Mouse (Mus musculus) limb, embryonic 15.5 days (tissue): ENCODE results near the gene Slc4a10. TPM values are rescaled to one million over a fixed set of nuclear protein-coding genes. Genes with fewer than 3 reads are reported as not detected.

Source experiments
- ATAC-seq: fragments of 200-750 bp; cut with Nextera tagmentation; 2 replicates; pipeline ENCODE4 v1.8.0; 2017; ENCODE audit warnings: low read depth, moderate TSS enrichment; ENCODE audit not compliant: insufficient number of reproducible peaks, low FRiP score, low TSS enrichment
- H3K27ac ChIP-seq: fragments of 300-500 bp; sonication (generic); 2 replicates; pipeline ENCODE4 v1.5.1; 2015; ENCODE audit warnings: moderate library complexity, mild to moderate bottlenecking, inconsistent platforms
- H3K27me3 ChIP-seq: fragments of 300-500 bp; sonication (generic); 2 replicates; pipeline ENCODE4 v1.6.1; 2015; ENCODE audit warnings: inconsistent platforms
- H3K36me3 ChIP-seq: fragments of 300-500 bp; sonication (generic); 2 replicates; pipeline ENCODE4 v1.6.1; 2015; ENCODE audit warnings: inconsistent platforms
- H3K4me1 ChIP-seq: fragments of 300-500 bp; sonication (generic); 2 replicates; pipeline ENCODE4 v1.6.1; 2015; ENCODE audit warnings: inconsistent platforms
- H3K4me2 ChIP-seq: fragments of 300-500 bp; sonication (generic); 2 replicates; pipeline ENCODE4 v1.6.1; 2015; ENCODE audit warnings: mild to moderate bottlenecking, inconsistent platforms
- H3K4me3 ChIP-seq: fragments of 300-500 bp; sonication (generic); 2 replicates; pipeline ENCODE4 v1.5.1; 2015; ENCODE audit warnings: mild to moderate bottlenecking, inconsistent platforms
- H3K9ac ChIP-seq: fragments of 300-500 bp; sonication (generic); 2 replicates; pipeline ENCODE4 v1.6.1; 2015; ENCODE audit warnings: inconsistent platforms
- H3K9me3 ChIP-seq: fragments of 300-500 bp; sonication (generic); 2 replicates; pipeline ENCODE4 v1.6.1; 2016; ENCODE audit warnings: inconsistent platforms
- WGBS: fragments of 180-500 bp; shearing (Covaris S2); methylation state at CpG from one replicate; pipeline ENCODE4 v1.1.7; 2015; 5-methylcytosine and 5-hydroxymethylcytosine counted together
- polyA plus RNA-seq: library from polyadenylated mRNA; unstranded; fragments of >200 nt; fragmentation: Nextera tagmentation; extraction: Ambion mirVana; gene quantifications from 2 replicates; pipeline ENCODE4 v1.2.1, GENCODE M21; 2015

The Slc4a10 gene
- polyA plus RNA-seq, 1 experiment from 2014 or later, result 0.41 TPM

DNA sequence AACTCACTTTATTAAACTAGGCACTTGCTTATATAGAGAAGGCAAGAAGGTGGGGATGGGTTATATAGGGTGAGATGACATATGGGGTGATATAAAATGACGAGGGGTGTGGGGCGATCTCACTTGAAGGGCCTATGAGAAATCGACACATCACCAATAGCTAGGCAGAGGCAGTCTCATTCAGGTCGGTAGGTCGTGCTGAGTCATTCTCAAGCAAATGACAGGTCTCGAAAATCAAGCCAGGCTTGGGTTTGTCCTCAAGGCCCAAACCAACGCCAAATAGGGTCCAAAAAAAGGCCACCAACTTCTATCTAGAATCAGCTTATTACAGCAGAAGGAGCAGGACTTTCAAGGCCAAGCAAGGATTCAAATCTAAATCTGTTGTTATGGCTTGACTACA is 233.5 kb downstream of the Slc4a10 start:
- no peak overlapping the region for H3K27ac ChIP-seq
- no peaks in the 10 kb centered on the region for H3K27me3 ChIP-seq
- ATAC-seq, result no peak
- no peaks in the 10 kb centered on the region for H3K36me3 ChIP-seq
- no peaks in the 10 kb centered on the region for H3K4me1 ChIP-seq
- 83% methylated on average over 7 of the region's 7 CpGs for WGBS
- H3K4me3 ChIP-seq, result no peak overlapping the region
- H3K4me2 ChIP-seq, result no peak overlapping the region
- H3K9me3 ChIP-seq, result no peaks in the 10 kb centered on the region
- no peak overlapping the region for H3K9ac ChIP-seq

DNA sequence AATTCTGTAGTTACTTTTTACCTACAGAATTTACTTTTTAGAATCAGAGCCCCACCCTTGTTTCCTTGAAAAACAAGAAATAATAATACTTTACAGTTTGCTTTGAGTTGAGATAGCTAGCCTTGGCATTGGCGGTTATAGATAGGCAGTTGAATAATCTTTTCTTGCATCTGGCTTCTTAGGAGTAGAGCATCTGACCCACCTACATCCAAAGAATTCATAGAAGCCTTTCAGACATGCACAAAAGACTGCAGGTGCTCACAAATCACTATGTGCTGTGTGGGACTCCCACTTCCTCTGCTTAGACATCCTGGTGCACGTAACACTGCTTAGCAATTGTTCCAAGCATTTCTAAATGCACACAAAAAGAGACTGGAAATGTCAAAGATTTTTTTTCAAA is 238.8 kb downstream of the Slc4a10 start:
- H3K36me3 ChIP-seq, result no peaks in the 10 kb centered on the region
- H3K27me3 ChIP-seq, result no peaks in the 10 kb centered on the region
- ATAC-seq, result no peak
- H3K4me3 ChIP-seq, result no peak overlapping the region
- no peaks in the 10 kb centered on the region for H3K9me3 ChIP-seq
- no peak overlapping the region for H3K9ac ChIP-seq
- H3K4me1 ChIP-seq, result no peaks in the 10 kb centered on the region
- 85% methylated on average over 2 of the region's 2 CpGs for WGBS
- no peak overlapping the region for H3K27ac ChIP-seq
- no peak overlapping the region for H3K4me2 ChIP-seq

DNA sequence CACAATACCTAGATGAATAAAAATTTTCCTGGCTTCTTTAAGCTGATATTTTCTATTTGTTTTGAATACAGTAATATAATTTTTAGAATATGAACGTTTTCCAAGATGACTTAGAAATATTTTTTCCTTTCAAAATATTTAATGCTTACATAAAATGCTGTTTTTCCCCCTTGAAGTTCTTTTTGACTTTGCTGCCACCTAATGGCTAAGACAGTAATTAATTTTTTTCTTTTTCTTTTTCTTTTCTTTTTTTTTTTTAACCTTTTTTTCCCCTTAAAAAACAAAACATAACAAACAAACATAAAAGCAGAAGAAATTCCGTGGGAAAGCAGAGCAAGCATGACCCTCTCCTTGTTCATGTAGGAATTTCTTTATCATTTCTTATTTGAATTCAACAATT is 239.6 kb downstream of the Slc4a10 start:
- H3K27me3 ChIP-seq, result no peaks in the 10 kb centered on the region
- H3K4me3 ChIP-seq, result no peak overlapping the region
- no peak overlapping the region for H3K4me2 ChIP-seq
- no peak for ATAC-seq
- no peak overlapping the region for H3K9ac ChIP-seq
- H3K4me1 ChIP-seq, result no peaks in the 10 kb centered on the region
- H3K9me3 ChIP-seq, result no peaks in the 10 kb centered on the region
- H3K27ac ChIP-seq, result no peak overlapping the region
- no peaks in the 10 kb centered on the region for H3K36me3 ChIP-seq
- under 1% methylated on average over 2 of the region's 2 CpGs for WGBS

DNA sequence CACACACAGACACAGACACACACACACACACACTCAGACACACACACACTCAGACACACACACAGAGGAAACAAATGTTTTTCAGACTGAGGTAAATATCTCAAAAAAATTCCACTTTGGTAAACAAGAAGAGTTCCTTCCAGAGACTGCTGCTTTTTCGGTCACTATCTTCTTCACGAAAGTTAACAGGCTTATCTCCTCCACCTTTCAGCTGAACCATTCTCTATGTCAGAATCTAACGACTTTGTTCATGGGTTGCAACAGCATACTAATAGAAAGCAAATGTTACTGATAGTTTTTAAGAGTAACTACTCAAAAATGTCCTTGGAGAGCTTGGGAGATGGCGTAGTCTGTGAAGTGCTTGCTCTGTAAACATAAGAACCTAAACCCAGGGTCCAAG is 241.3 kb downstream of the Slc4a10 start:
- no peaks in the 10 kb centered on the region for H3K27me3 ChIP-seq
- no peaks in the 10 kb centered on the region for H3K36me3 ChIP-seq
- no peak for ATAC-seq
- WGBS, result 63% methylated on average over 4 of the region's 4 CpGs
- H3K4me2 ChIP-seq, result no peak overlapping the region
- no peak overlapping the region for H3K9ac ChIP-seq
- no peaks in the 10 kb centered on the region for H3K4me1 ChIP-seq
- no peaks in the 10 kb centered on the region for H3K9me3 ChIP-seq
- no peak overlapping the region for H3K4me3 ChIP-seq
- no peak overlapping the region for H3K27ac ChIP-seq

DNA sequence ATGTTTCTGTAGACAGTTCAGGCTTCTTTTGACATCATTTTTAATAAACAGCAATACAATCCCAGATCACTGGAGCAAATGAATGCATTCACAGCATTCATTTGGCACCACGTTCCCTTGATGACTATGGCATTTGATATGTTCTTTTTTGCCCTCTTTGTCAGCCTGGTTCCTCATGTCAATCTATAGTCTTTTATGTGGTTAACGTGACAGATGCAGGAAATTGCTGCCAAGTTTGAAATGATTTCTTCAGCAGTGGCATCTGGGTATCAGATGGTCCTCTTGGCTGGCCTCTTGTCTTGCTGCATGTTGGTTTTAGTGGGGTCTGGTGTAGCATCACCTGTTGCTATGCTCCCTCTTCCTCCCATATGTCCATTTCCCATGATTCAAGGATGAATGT is 247.6 kb downstream of the Slc4a10 start:
- Histone ChIP-seq H3K9me3 (no peaks in the 10 kb centered on the region), H3K27ac (no peak overlapping the region), H3K4me1 (no peaks in the 10 kb centered on the region), H3K4me2 (no peak overlapping the region), H3K27me3 (no peaks in the 10 kb centered on the region), H3K9ac (no peak overlapping the region), H3K36me3 (no peaks in the 10 kb centered on the region), H3K4me3 (no peak overlapping the region)
- WGBS, result 46% methylated on average over 2 of the region's 2 CpGs
- ATAC-seq, result no peak

DNA sequence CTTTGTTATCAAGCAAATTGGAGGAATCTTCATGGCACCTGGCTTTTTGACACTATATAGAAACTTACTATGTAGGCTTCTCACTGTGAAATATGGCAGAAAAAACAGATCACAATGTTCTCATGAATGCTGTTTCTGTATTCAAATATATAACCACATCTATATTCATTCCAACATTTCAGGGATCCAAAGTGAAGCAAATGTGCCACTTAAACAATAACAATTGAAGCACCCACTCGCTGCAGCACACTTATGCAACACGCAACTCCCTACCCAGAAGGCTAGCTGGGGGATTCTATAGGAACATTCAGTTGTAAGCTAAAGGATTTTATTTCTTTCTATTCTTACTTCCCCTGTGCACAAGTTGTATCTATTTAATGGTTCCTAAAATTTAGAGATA is 255.5 kb downstream of the Slc4a10 start:
- no peak overlapping the region for H3K4me3 ChIP-seq
- H3K27me3 ChIP-seq, result no peaks in the 10 kb centered on the region
- H3K36me3 ChIP-seq, result no peaks in the 10 kb centered on the region
- no peak overlapping the region for H3K27ac ChIP-seq
- ATAC-seq, result no peak
- WGBS, result 85% methylated on average over 2 of the region's 2 CpGs
- no peaks in the 10 kb centered on the region for H3K4me1 ChIP-seq
- H3K9ac ChIP-seq, result no peak overlapping the region
- no peak overlapping the region for H3K4me2 ChIP-seq
- no peaks in the 10 kb centered on the region for H3K9me3 ChIP-seq

DNA sequence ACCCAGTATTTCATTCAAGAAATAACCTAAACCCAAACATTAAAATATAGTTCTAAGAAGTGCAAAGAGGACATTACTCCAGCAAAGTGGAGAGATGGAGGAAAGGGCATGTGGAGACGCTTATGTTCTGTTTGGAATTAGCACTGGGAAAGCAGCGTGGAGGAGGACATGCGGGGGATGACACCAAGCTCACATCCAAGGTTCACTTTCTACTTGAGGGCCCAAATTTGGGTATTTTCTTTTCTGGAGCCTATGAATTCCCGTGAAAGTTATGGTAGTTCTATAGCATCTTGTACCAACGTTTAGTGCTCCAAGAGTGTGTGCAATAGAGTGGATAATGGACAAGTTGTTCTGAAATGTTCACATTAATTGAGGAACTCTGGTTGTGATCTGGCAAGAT is 260.7 kb downstream of the Slc4a10 start:
- Histone ChIP-seq H3K36me3 (no peaks in the 10 kb centered on the region), H3K27me3 (no peaks in the 10 kb centered on the region), H3K27ac (no peak overlapping the region), H3K4me2 (no peak overlapping the region), H3K4me1 (no peaks in the 10 kb centered on the region), H3K9me3 (no peaks in the 10 kb centered on the region), H3K9ac (no peak overlapping the region), H3K4me3 (no peak overlapping the region)
- WGBS, result 90% methylated on average over 5 of the region's 5 CpGs
- no peak for ATAC-seq

DNA sequence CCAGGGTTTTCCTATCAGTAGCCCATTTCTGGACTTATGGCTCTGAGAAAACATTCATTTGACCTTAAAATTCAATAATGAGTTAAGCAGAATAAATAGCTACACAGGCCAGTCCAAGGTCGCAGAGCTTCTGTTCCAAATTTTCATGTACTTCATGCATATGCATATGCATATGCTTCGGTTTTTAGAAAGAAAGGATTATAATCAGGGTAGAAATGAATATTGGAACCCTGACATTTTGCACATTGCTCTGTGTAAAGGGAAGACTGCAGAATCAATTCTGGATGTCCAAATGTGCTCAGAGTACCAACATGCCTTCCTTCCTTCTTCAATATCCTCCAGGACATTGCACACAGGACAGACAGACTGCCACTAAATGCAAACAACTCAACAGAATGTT is 261.2 kb downstream of the Slc4a10 start:
- ATAC-seq, result no peak
- no peak overlapping the region for H3K4me3 ChIP-seq
- H3K36me3 ChIP-seq, result no peaks in the 10 kb centered on the region
- no peaks in the 10 kb centered on the region for H3K4me1 ChIP-seq
- H3K27me3 ChIP-seq, result no peaks in the 10 kb centered on the region
- H3K27ac ChIP-seq, result no peak overlapping the region
- no peaks in the 10 kb centered on the region for H3K9me3 ChIP-seq
- no peak overlapping the region for H3K9ac ChIP-seq
- WGBS, result 80% methylated on average over 2 of the region's 2 CpGs
- no peak overlapping the region for H3K4me2 ChIP-seq

DNA sequence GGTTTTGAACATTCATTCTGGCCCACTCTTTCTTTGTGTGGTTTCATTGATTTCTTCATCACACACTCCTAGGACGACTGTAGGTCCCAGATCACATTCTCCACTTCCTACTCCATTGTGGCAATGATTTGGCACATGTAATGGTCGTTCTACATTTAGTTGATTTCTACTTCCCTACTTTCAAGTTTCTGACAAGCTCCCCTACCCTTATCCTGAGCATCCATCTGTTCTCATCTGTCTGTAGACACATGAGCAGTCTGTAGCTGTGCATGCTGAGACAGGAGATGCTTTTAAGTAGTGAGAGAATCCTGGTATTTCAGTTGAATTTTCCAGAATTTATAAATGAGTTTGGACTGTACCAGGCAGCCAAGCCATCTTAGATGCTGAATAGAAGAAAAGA is 270.7 kb downstream of the Slc4a10 start:
- no peak for ATAC-seq
- no peak overlapping the region for H3K4me3 ChIP-seq
- H3K27ac ChIP-seq, result no peak overlapping the region
- no peaks in the 10 kb centered on the region for H3K27me3 ChIP-seq
- H3K36me3 ChIP-seq, result no peaks in the 10 kb centered on the region
- H3K9ac ChIP-seq, result no peak overlapping the region
- WGBS, result 68% methylated on average over 2 of the region's 2 CpGs
- H3K4me2 ChIP-seq, result no peak overlapping the region
- no peaks in the 10 kb centered on the region for H3K4me1 ChIP-seq
- no peaks in the 10 kb centered on the region for H3K9me3 ChIP-seq

DNA sequence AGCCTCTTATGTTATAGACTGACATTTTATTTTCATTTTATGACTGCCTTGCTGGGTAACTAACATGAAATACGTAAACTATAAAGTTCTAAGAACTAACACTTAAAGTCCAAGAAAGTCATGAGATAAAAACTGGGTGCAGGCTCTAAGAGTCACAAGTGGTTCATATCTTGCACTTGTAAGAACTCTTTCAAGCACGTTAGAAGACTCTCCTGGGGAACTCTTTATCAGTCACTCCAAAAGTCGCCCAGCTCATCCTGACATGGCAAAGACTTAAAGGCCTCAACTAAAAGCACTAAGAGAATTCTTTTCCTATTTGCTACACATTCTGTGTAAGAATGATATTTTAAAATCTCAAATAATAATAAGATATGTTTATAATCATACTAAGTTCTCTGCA is 273.2 kb downstream of the Slc4a10 start:
- Histone ChIP-seq H3K36me3 (no peaks in the 10 kb centered on the region), H3K4me1 (no peaks in the 10 kb centered on the region), H3K4me2 (no peak overlapping the region), H3K9me3 (no peaks in the 10 kb centered on the region), H3K27ac (no peak overlapping the region), H3K4me3 (no peak overlapping the region), H3K9ac (no peak overlapping the region), H3K27me3 (no peaks in the 10 kb centered on the region)
- no peak for ATAC-seq
- 86% methylated on average over 3 of the region's 3 CpGs for WGBS

DNA sequence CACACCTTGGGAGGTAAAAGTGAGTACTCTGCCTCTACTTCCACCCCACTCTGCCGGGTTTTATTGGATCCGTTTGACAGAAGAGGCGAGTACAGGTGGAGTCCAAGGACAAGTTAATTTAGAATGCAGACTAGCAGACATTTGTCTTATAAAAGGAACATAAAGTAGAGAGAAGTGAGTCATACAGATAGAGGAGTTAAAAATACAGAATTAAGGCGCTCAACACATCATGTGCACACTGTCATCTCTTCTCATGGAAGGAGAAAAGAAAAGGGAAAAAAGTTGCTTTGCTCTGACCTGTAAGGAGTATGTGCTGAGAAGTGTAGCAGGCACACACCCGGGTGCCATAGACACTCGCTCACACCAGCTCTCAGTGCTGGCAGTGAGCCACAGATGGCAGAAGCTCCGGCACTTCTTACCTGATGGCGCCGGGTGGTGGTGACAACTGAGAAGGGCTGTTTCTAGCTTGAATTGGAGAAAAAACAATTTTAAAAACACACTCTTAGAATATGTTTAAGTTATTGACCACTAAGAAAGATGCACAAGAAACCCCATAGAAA is 276.9 kb downstream of the Slc4a10 start:
- Histone ChIP-seq H3K36me3 (no peaks in the 10 kb centered on the region), H3K27me3 (no peaks in the 10 kb centered on the region), H3K4me2 (no peak overlapping the region), H3K4me3 (no peak overlapping the region), H3K9me3 (no peaks in the 10 kb centered on the region), H3K9ac (no peak overlapping the region), H3K27ac (no peak overlapping the region), H3K4me1 (no peaks in the 10 kb centered on the region)
- ATAC-seq, result no peak
- whole genome bisulfite sequencing, result 76% methylated on average over 9 of the region's 9 CpGs

DNA sequence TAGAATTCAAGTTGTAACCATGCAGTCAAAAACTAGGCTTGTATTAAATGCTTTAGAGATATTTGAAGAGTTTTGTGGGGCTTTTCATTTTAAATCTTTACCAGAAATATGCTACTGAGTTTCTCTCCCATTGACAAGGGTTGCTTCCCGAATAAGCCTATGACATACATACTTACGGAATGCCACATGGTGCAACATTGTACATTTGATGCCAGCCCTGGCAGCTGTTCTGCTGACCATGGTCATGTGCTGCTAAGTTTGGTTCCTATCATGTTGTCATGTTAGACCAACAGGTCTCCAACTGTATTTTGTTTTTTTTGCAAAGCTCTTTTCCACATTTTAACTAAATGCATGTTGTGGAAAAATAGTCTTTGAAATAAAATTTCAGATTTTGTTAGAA is 279.1 kb downstream of the Slc4a10 start:
- Histone ChIP-seq H3K4me3 (no peak overlapping the region), H3K36me3 (no peaks in the 10 kb centered on the region), H3K9ac (no peak overlapping the region), H3K4me2 (no peak overlapping the region), H3K27me3 (no peaks in the 10 kb centered on the region), H3K4me1 (no peaks in the 10 kb centered on the region), H3K9me3 (no peaks in the 10 kb centered on the region), H3K27ac (no peak overlapping the region)
- WGBS, result 78% methylated on average over 2 of the region's 2 CpGs
- ATAC-seq, result no peak

DNA sequence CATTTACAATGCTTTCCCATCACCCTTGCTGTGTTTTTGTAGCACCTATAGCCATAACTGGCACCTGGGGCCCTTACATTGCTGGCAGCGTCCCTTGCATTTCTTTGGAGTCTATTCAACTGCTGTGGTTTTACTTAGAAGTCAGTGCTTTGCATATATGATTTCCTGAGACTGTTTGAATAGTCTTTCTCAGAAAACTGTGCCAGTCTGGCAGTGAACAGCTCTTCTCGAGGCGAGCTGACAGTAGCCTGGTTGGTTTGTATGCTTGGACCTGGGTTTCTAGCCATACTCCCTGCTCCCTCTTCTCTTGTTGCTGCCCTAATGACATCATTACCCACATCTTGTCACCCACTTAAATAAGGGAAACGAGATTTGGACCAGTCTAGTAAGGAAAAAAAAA is 285.7 kb downstream of the Slc4a10 start:
- 42% methylated on average over 4 of the region's 4 CpGs for WGBS
- Histone ChIP-seq H3K36me3 (no peaks in the 10 kb centered on the region), H3K9ac (no peak overlapping the region), H3K27ac (no peak overlapping the region), H3K4me2 (no peak overlapping the region), H3K4me3 (no peak overlapping the region), H3K27me3 (no peaks in the 10 kb centered on the region), H3K4me1 (0 out of 2 replicates have a peak, but pooled peaks cover 3% of the 10 kb centered on the region), H3K9me3 (no peaks in the 10 kb centered on the region)
- no peak for ATAC-seq
